Mouse (Mus musculus) G1E (cell line): ENCODE results near the gene Grip1.

Experiments
- CTCF ChIP-seq: IDR thresholded peaks from 2 replicates; pipeline ENCODE4 v1.5.1; 2012; ENCODE audit warnings: low read depth, low read length, inconsistent platforms, mixed read lengths
- POLR2AphosphoS5 ChIP-seq: IDR thresholded peaks from 2 replicates; pipeline ENCODE4 v1.6.1; 2012; ENCODE audit warnings: low read depth, low read length, inconsistent platforms; ENCODE audit not compliant: insufficient replicate concordance

GRCm38 (mm10) chr10:119842004-119842403 is 388.4 kb downstream of the Grip1 start:
- TF ChIP-seq CTCF (no peak), POLR2AphosphoS5 (no peak)
